Mouse (Mus musculus) intestine, postnatal 0 days (tissue): ENCODE results near the gene Acot3. TPM values are rescaled to one million over a fixed set of nuclear protein-coding genes. Genes with fewer than 3 reads are reported as not detected.

Experiments
- ATAC-seq: fragments of 200-750 bp; cut with Nextera tagmentation; 2 replicates; pipeline ENCODE4 v1.8.0; 2017; ENCODE audit warnings: mild to moderate bottlenecking, moderate TSS enrichment, moderate library complexity
- H3K27ac ChIP-seq: fragments of 300-500 bp; sonication (generic); 2 replicates; pipeline ENCODE4 v1.5.1; 2014; ENCODE audit warnings: mild to moderate bottlenecking, low read depth, low read length, moderate library complexity
- H3K27me3 ChIP-seq: fragments of 300-500 bp; sonication (generic); replicated peaks from 2 replicates; pipeline ENCODE4 v1.6.1; 2014; ENCODE audit warnings: low read length, mixed read lengths; ENCODE audit not compliant: control insufficient read depth, insufficient read depth
- H3K36me3 ChIP-seq: fragments of 300-500 bp; sonication (generic); 2 replicates; pipeline ENCODE4 v1.6.1; 2014; ENCODE audit warnings: mild to moderate bottlenecking, moderate library complexity; ENCODE audit not compliant: control insufficient read depth, insufficient read depth
- H3K4me1 ChIP-seq: fragments of 300-500 bp; sonication (generic); replicated peaks from 2 replicates; pipeline ENCODE4 v1.6.1; 2014; ENCODE audit warnings: antibody characterized with exemption, low read length, mixed read lengths; ENCODE audit not compliant: control insufficient read depth, insufficient read depth
- H3K4me2 ChIP-seq: fragments of 300-500 bp; sonication (generic); replicated peaks from 2 replicates; pipeline ENCODE4 v1.6.1; 2014; ENCODE audit warnings: low read depth, mild to moderate bottlenecking, moderate library complexity
- H3K4me3 ChIP-seq: fragments of 300-500 bp; sonication (generic); 2 replicates; pipeline ENCODE4 v1.5.1; 2014; ENCODE audit warnings: low read depth, low read length
- H3K9ac ChIP-seq: fragments of 300-500 bp; sonication (generic); 2 replicates; pipeline ENCODE4 v1.6.1; 2014; ENCODE audit warnings: mild to moderate bottlenecking, low read depth, low read length
- H3K9me3 ChIP-seq: fragments of 300-500 bp; sonication (generic); 2 replicates; pipeline ENCODE4 v1.6.1; 2016; ENCODE audit warnings: mixed run types; ENCODE audit not compliant: control insufficient read depth
- CTCF ChIP-seq: sonication (generic); IDR thresholded peaks from 2 replicates; pipeline ENCODE4 v1.5.1; 2016; ENCODE audit warnings: low read depth, mild to moderate bottlenecking, control low read depth, antibody characterized with exemption, moderate library complexity
- WGBS: fragments of 180-500 bp; shearing (Covaris S2); extraction: QIAGEN DNeasy Blood & Tissue Kit; methylation state at CpG from one replicate; pipeline ENCODE4 v1.1.7; 2014; 5-methylcytosine and 5-hydroxymethylcytosine counted together
- polyA plus RNA-seq: library from polyadenylated mRNA; unstranded; fragments of >200 nt; fragmentation: Nextera tagmentation; extraction: Ambion mirVana; gene quantifications from 2 replicates; pipeline ENCODE4 v1.2.1, GENCODE M21; 2015

Gene Acot3
- polyA plus RNA-seq, 1 experiment from 2014 or later: 22.5 TPM

GRCm38 (mm10) chr12:84053679-84054391 is 1.9 kb downstream of the Acot3 start:
- H3K36me3 ChIP-seq: no peaks in the 10 kb centered on the region
- peak overlapping the region; percentile 80 for H3K4me2 ChIP-seq
- H3K9me3 ChIP-seq: no peaks in the 10 kb centered on the region
- no peaks in the 10 kb centered on the region for H3K27me3 ChIP-seq
- peak; percentile 51 for TF ChIP-seq CTCF
- H3K4me1 ChIP-seq: 0 out of 2 replicates have a peak, but pooled peaks cover 4% of the 10 kb centered on the region
- H3K27ac ChIP-seq: peak overlapping the region; percentile 35; the same call in 1 of the 2 replicates
- ATAC-seq: peak; percentile 46; the same call in 1 of the 2 replicates
- H3K9ac ChIP-seq: peak overlapping the region; percentile 40
- peak overlapping the region; percentile 40 for H3K4me3 ChIP-seq
- 3% methylated on average over 35 of the region's 46 CpGs for WGBS

GRCm38 (mm10) chr12:84060946-84061345 is 9.0 kb downstream of the Acot3 start:
- 24% methylated on average over 2 of the region's 2 CpGs for WGBS
- Histone ChIP-seq H3K4me2 (no peak overlapping the region), H3K27ac (no peak overlapping the region), H3K4me3 (no peak overlapping the region), H3K4me1 (no peaks in the 10 kb centered on the region), H3K36me3 (no peaks in the 10 kb centered on the region), H3K9me3 (no peaks in the 10 kb centered on the region), H3K27me3 (no peaks in the 10 kb centered on the region), H3K9ac (no peak overlapping the region)
- TF ChIP-seq CTCF: peak; percentile 78
- ATAC-seq: peak; percentile 38; the same call in 1 of the 2 replicates

- H3K36me3 ChIP-seq: no peaks in the 10 kb centered on the region
- no peaks in the 10 kb centered on the region for H3K9me3 ChIP-seq
- TF ChIP-seq CTCF: no peak
- H3K27me3 ChIP-seq: no peaks in the 10 kb centered on the region
- no peak overlapping the region for H3K4me2 ChIP-seq
- no peak overlapping the region for H3K9ac ChIP-seq
- no peak overlapping the region for H3K27ac ChIP-seq
- H3K4me3 ChIP-seq: no peak overlapping the region
- no peak for ATAC-seq
- no peaks in the 10 kb centered on the region for H3K4me1 ChIP-seq
- WGBS: 90% methylated on average over 20 of the region's 20 CpGs
Observed at GRCm38 (mm10) chr12:84062336-84062735, 10.4 kb downstream of the Acot3 start.

GRCm38 (mm10) chr12:84063228-84063627 is 11.3 kb downstream of the Acot3 start:
- no peaks in the 10 kb centered on the region for H3K36me3 ChIP-seq
- WGBS: 73% methylated on average over 5 of the region's 5 CpGs
- H3K27ac ChIP-seq: no peak overlapping the region
- no peak overlapping the region for H3K4me3 ChIP-seq
- no peaks in the 10 kb centered on the region for H3K9me3 ChIP-seq
- H3K9ac ChIP-seq: no peak overlapping the region
- H3K27me3 ChIP-seq: no peaks in the 10 kb centered on the region
- no peak for ATAC-seq
- no peak overlapping the region for H3K4me2 ChIP-seq
- H3K4me1 ChIP-seq: no peaks in the 10 kb centered on the region
- peak; percentile 66 for TF ChIP-seq CTCF

GRCm38 (mm10) chr12:84063833-84064232 is 11.9 kb downstream of the Acot3 start:
- no peak overlapping the region for H3K4me2 ChIP-seq
- no peak for TF ChIP-seq CTCF
- no peaks in the 10 kb centered on the region for H3K9me3 ChIP-seq
- no peaks in the 10 kb centered on the region for H3K27me3 ChIP-seq
- no peak overlapping the region for H3K9ac ChIP-seq
- H3K4me3 ChIP-seq: no peak overlapping the region
- ATAC-seq: no peak
- 63% methylated on average over 2 of the region's 2 CpGs for WGBS
- no peaks in the 10 kb centered on the region for H3K4me1 ChIP-seq
- H3K27ac ChIP-seq: no peak overlapping the region
- H3K36me3 ChIP-seq: no peaks in the 10 kb centered on the region

- no peak for TF ChIP-seq CTCF
- H3K4me3 ChIP-seq: no peak overlapping the region
- 76% methylated on average over 8 of the region's 8 CpGs for WGBS
- no peak overlapping the region for H3K9ac ChIP-seq
- no peaks in the 10 kb centered on the region for H3K9me3 ChIP-seq
- H3K27me3 ChIP-seq: no peaks in the 10 kb centered on the region
- no peak overlapping the region for H3K27ac ChIP-seq
- ATAC-seq: no peak
- H3K36me3 ChIP-seq: no peaks in the 10 kb centered on the region
- H3K4me1 ChIP-seq: no peaks in the 10 kb centered on the region
- no peak overlapping the region for H3K4me2 ChIP-seq
Observed at GRCm38 (mm10) chr12:84064621-84065020, 12.7 kb downstream of the Acot3 start.
